Mouse (Mus musculus): Measurements from ENCODE around the gene Hnf4a. TPM values are rescaled to one million over a fixed set of nuclear protein-coding genes. Genes with fewer than 3 reads are reported as not detected.

Gene Hnf4a
- polyA plus RNA-seq, 1 experiment from 2014 or later: 0.02 TPM

DNA sequence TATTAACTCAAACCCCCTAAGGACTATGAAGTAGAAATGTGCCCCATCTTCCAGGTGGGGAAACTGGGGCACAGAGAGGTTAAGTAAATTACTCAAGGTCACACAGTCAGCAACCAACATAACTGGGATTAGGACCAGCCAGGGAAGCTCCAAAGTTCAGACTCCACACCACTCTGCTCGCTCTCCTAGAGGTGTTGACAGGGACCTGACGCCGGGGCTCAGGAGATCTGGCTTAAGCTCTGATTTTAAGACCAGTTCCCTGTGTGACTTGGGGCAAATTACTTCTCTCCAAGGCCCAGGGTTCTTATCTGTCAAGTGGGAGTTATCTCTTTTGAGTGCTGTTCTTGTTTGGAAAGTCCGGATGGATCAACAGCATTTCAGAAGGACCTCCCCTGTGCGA is 52.6 kb downstream of the Hnf4a start:
- Histone ChIP-seq H3K9me3 (replicated peaks) (no peaks in the 10 kb centered on the region), H3K27ac (replicated peaks) (no peak overlapping the region), H3K4me3 (no peak overlapping the region), H3K27me3 (ENCODE audit: low read depth, poor library complexity, severe bottlenecking) (no peaks in the 10 kb centered on the region), H3K4me1 (no peaks in the 10 kb centered on the region), H3K36me3 (no peaks in the 10 kb centered on the region)
- DNase-seq (ENCODE audit: low spot score): no peak
- 82% methylated on average over 5 of the region's 5 CpGs for WGBS

DNA sequence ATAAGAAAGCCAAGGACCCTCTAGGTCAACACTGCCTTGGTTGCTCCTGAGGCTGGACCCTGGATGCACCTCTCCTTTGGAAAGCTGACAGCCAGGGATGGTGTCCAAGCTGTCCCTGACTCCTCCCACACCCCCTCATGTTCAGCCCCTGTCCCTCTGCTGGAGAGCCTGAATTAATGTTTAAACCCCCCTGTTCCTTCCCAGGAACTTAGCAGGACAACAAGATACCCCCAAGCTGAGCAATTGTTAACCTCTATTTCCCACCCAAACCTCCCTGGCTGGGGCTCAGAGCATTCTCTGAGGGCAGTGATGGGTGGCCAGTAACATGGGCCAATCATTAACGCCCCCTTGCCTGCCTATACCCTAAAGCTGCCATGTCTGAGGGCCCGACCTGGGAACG is 53.6 kb downstream of the Hnf4a start:
- WGBS: 79% methylated on average over 3 of the region's 3 CpGs

GRCm38 (mm10) chr2:163561258-163561948 is 54.8 kb downstream of the Hnf4a start:
- Histone ChIP-seq H3K9me3 (replicated peaks) (no peaks in the 10 kb centered on the region), H3K27me3 (ENCODE audit: low read depth, poor library complexity, severe bottlenecking) (no peaks in the 10 kb centered on the region), H3K4me1 (no peaks in the 10 kb centered on the region), H3K27ac (replicated peaks) (no peak overlapping the region), H3K36me3 (no peaks in the 10 kb centered on the region), H3K4me3 (no peak overlapping the region)
- DNase-seq (ENCODE audit: low spot score): no peak
- WGBS: 87% methylated on average over 13 of the region's 13 CpGs

More for the DNA sequence above, 53.6 kb downstream of the Hnf4a start:
- no peak for DNase-seq (ENCODE audit: low spot score)
- Histone ChIP-seq H3K27me3 (ENCODE audit: low read depth, poor library complexity, severe bottlenecking) (no peaks in the 10 kb centered on the region), H3K4me3 (no peak overlapping the region), H3K27ac (replicated peaks) (no peak overlapping the region), H3K9me3 (replicated peaks) (no peaks in the 10 kb centered on the region), H3K36me3 (no peaks in the 10 kb centered on the region), H3K4me1 (no peaks in the 10 kb centered on the region)

GRCm38 (mm10) chr2:163564646-163565045 is 58.0 kb downstream of the Hnf4a start:
- H3K27me3 ChIP-seq (ENCODE audit: low read depth, poor library complexity, severe bottlenecking): no peaks in the 10 kb centered on the region
- WGBS: 34% methylated on average over 8 of the region's 8 CpGs
- DNase-seq (ENCODE audit: low spot score): no peak
- no peaks in the 10 kb centered on the region for H3K4me1 ChIP-seq
- no peak overlapping the region for H3K4me3 ChIP-seq
- H3K27ac ChIP-seq (replicated peaks): no peak overlapping the region
- no peaks in the 10 kb centered on the region for H3K9me3 ChIP-seq (replicated peaks)
- no peaks in the 10 kb centered on the region for H3K36me3 ChIP-seq

GRCm38 (mm10) chr2:163574321-163574720 is 67.7 kb downstream of the Hnf4a start:
- WGBS: 84% methylated on average over 3 of the region's 3 CpGs
- Histone ChIP-seq H3K9me3 (replicated peaks) (no peaks in the 10 kb centered on the region), H3K4me3 (no peak overlapping the region), H3K27me3 (ENCODE audit: low read depth, poor library complexity, severe bottlenecking) (no peaks in the 10 kb centered on the region), H3K27ac (replicated peaks) (no peak overlapping the region), H3K36me3 (no peaks in the 10 kb centered on the region), H3K4me1 (0 out of 2 replicates have a peak, but pooled peaks cover 4% of the 10 kb centered on the region)
- DNase-seq (ENCODE audit: low spot score): no peak

- no peak for DNase-seq (ENCODE audit: low spot score)
- Histone ChIP-seq H3K9me3 (replicated peaks) (no peaks in the 10 kb centered on the region), H3K4me3 (no peak overlapping the region), H3K4me1 (0 out of 2 replicates have a peak, but pooled peaks cover 4% of the 10 kb centered on the region), H3K36me3 (no peaks in the 10 kb centered on the region), H3K27ac (replicated peaks) (no peak overlapping the region), H3K27me3 (ENCODE audit: low read depth, poor library complexity, severe bottlenecking) (no peaks in the 10 kb centered on the region)
- 56% methylated on average over 11 of the region's 11 CpGs for WGBS
These were observed 68.6 kb downstream of the Hnf4a start for GRCm38 (mm10) chr2:163575248-163575647.

DNA sequence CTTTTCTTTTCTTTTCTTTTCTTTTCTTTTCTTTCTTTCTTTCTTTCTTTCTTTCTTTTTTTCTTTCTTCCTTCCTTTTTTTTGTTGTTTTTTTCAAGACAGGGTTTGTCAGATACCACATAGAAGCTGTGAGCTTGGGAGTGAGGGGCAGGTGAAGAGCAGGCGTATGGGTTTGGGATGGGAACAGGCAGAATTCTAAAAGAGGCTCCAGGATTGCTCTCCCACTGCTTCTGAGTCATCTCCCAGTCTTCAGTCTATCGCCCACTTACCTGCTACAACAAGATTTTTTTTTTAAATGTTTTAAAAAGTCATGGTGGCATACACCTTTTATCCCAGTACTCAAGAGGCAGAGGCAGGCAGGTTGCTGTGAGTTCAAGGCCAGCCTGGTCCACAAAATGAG is 71.4 kb downstream of the Hnf4a start:
- no peaks in the 10 kb centered on the region for H3K27me3 ChIP-seq (ENCODE audit: low read depth, poor library complexity, severe bottlenecking)
- H3K36me3 ChIP-seq: no peaks in the 10 kb centered on the region
- WGBS: 82% methylated on average over 2 of the region's 2 CpGs
- H3K9me3 ChIP-seq (replicated peaks): no peaks in the 10 kb centered on the region
- no peak overlapping the region for H3K4me3 ChIP-seq
- no peak overlapping the region for H3K27ac ChIP-seq (replicated peaks)
- no peak for DNase-seq (ENCODE audit: low spot score)
- 0 out of 2 replicates have a peak, but pooled peaks cover 4% of the 10 kb centered on the region for H3K4me1 ChIP-seq

DNA sequence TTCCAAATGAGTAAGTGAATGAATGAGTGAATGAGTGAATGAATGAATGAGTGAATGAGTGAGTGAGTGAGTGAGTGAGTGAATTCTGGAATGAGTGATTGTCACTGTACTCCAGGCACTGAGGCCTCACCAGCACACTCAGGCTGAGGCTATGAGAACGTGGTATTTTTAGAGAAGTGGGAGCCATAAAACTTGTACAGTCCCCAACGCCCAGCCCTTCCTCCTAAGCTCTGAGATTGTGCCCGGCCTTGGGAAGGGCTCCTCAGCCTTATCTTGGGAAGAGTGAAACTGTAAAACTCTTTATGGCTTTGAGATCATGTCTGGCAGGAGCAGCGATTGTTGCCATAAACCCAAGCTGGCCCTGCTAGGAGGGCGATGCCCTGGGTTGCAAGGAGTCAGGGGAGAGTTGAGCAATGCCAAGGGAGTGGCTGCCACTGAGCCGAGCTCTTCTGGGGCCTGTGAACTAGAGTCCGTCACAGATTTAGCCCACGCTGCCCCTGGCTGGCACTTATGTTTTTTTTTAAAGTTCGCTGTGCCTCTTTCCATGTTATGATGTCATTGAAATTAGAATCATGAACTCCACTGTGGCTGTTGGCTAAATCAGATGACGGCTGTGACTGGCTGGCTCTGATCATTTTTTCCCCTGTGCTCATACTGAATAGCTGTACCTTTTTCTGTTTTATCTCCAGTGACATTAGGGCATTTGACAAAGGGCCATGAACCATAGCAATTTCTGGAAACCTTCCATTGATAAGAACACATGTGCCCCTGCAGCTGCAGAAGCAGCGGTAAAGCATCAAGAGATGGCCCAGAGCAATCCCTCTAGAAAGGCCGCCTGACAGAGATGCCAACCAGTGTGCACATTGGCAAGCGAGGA is 73.7 kb downstream of the Hnf4a start:
- no peak for DNase-seq (ENCODE audit: low spot score)
- H3K4me1 ChIP-seq: 0 out of 2 replicates have a peak, but pooled peaks cover 1% of the 10 kb centered on the region
- no peaks in the 10 kb centered on the region for H3K36me3 ChIP-seq
- no peak overlapping the region for H3K4me3 ChIP-seq
- no peak overlapping the region for H3K27ac ChIP-seq (replicated peaks)
- WGBS: 89% methylated on average over 13 of the region's 13 CpGs
- no peaks in the 10 kb centered on the region for H3K27me3 ChIP-seq (ENCODE audit: low read depth, poor library complexity, severe bottlenecking)
- H3K9me3 ChIP-seq (replicated peaks): no peaks in the 10 kb centered on the region

DNA sequence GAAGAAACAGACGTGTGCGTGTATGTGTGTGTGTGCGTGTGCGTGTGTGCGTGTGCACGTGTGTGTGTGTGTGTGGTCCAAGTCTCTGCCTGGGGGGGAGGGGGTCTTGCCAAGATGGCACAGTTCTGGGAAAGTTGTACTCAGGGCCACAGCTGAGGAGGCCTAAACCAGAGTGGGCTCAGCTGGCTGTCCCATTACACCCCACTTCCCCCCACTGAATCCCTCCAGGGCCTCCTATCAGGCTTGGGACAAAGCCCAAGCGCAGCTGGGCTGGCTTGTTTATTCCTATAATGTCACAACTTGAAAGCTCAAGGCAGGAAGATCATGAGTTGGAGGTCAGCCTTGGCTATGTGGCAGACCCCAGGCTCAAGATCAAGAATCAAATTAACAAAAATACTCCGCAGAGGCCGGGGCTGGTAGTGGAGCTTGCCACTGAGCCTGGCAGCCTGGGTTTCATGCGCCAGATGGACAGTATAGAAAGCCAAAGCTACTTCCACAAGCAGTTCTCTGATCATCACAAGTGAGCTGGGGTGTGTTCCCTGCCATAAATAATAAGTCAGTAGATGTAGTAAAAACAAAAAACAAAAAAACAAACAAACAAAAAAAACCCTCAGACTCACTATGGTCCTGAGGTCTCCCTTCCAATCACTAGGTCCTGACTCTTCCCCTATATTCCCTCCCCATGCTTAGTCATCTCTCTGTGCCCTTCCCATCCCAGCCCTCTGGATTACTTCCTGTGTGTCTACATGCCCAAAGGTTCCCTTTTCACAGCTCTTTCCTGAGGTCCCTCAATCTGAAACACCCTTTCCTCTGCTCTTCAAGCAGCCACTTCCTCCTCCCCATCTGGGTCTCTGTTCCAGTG is 76.8 kb downstream of the Hnf4a start:
- no peaks in the 10 kb centered on the region for H3K9me3 ChIP-seq (replicated peaks)
- H3K36me3 ChIP-seq: no peaks in the 10 kb centered on the region
- no peaks in the 10 kb centered on the region for H3K27me3 ChIP-seq (ENCODE audit: low read depth, poor library complexity, severe bottlenecking)
- no peak for DNase-seq (ENCODE audit: low spot score)
- no peak overlapping the region for H3K4me3 ChIP-seq
- peaks cover 6% of the 10 kb centered on the region for H3K4me1 ChIP-seq
- no peak overlapping the region for H3K27ac ChIP-seq (replicated peaks)
- WGBS: 97% methylated on average over 10 of the region's 10 CpGs

DNA sequence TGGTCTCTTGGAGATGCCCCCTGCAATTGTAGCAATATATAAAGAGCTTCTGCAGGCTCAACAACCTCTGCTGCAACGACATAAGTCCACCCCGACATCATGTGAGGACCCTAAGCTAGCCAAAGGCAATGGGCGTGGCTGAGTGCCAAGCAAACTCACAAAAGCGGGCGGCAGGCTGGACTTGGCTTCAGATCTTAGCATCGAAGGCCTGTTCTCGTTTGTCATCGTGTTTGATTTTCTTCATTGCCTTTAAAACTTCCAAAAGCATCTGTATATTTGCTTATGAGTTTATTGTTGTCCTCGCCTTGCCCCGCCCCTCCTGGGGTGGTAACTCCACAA is 77.4 kb downstream of the Hnf4a start:
- Histone ChIP-seq H3K9me3 (replicated peaks) (no peaks in the 10 kb centered on the region), H3K27ac (replicated peaks) (no peak overlapping the region), H3K27me3 (ENCODE audit: low read depth, poor library complexity, severe bottlenecking) (no peaks in the 10 kb centered on the region), H3K4me3 (no peak overlapping the region), H3K4me1 (peaks cover 6% of the 10 kb centered on the region), H3K36me3 (no peaks in the 10 kb centered on the region)
- WGBS: 89% methylated on average over 10 of the region's 10 CpGs
- no peak for DNase-seq (ENCODE audit: low spot score)

- Histone ChIP-seq H3K27ac (replicated peaks) (no peak overlapping the region), H3K4me3 (no peak overlapping the region), H3K4me1 (peaks cover 6% of the 10 kb centered on the region), H3K9me3 (replicated peaks) (no peaks in the 10 kb centered on the region), H3K27me3 (ENCODE audit: low read depth, poor library complexity, severe bottlenecking) (no peaks in the 10 kb centered on the region), H3K36me3 (no peaks in the 10 kb centered on the region)
- peak; percentile 60 for DNase-seq (ENCODE audit: low spot score)
- 47% methylated on average over 19 of the region's 19 CpGs for WGBS
These were observed 80.0 kb downstream of the Hnf4a start for GRCm38 (mm10) chr2:163586384-163587261.

DNA sequence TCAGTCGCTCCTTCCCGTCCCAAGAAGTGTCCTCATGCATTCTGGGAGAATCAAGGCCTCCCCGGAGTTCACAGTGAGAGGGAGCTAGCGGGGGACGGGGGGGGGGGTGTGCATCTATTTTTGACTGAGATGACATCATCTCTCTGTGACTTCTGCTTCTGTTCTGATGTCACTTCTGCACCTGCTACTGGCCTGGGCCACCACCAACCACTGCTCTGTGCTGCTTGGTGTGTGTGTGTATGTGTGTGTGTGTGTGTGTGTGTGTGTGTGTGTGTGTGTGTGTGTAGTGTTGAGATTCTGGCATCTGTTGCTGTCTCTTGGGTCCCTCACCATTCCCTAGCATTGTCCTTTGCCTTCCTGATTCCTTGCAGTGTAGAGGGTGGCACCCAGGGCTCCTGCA is 80.9 kb downstream of the Hnf4a start:
- Histone ChIP-seq H3K4me1 (peaks cover 6% of the 10 kb centered on the region), H3K27ac (replicated peaks) (no peak overlapping the region), H3K36me3 (no peaks in the 10 kb centered on the region), H3K4me3 (no peak overlapping the region), H3K27me3 (ENCODE audit: low read depth, poor library complexity, severe bottlenecking) (no peaks in the 10 kb centered on the region), H3K9me3 (replicated peaks) (no peaks in the 10 kb centered on the region)
- WGBS: 82% methylated on average over 5 of the region's 5 CpGs
- no peak for DNase-seq (ENCODE audit: low spot score)
